Mouse (Mus musculus): Measurements from ENCODE around the gene Gpn3.

Gpn3 gene

GRCm38 (mm10) chr5:122422071-122422964 lies 50.6 kb downstream of the Gpn3 start:
- DNase-seq (ENCODE audit: low spot score in 2 of 2): peak; percentile 92 to 94

- DNase-seq (ENCODE audit: low spot score in 2 of 2): no peak
Measured at GRCm38 (mm10) chr5:122423083-122423482, 51.4 kb downstream of the Gpn3 start.

GRCm38 (mm10) chr5:122425550-122425949 lies 53.9 kb downstream of the Gpn3 start:
- DNase-seq (ENCODE audit: low spot score in 2 of 2): no peak

- DNase-seq (ENCODE audit: low spot score in 2 of 2): no peak
Measured at GRCm38 (mm10) chr5:122430036-122430775, 58.5 kb downstream of the Gpn3 start.

DNA sequence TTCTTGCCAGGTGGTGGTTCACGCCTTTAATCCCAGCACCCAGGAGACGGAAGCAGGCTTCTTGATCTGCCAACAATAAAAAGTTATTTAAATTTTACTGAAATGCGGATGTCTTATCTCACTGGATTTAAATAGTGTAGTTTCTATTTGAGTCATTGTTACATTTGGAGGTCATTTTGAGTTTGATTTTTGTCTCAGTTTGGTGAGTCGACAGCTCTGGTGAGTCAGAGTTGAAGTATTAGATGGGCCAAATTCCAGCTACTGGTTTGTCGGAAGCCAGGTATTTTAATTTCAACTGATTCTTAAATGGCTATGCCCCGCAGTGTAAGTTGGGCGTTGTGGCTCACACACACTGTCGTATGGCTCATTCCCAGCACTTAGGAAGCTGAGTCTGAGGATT lies 59.5 kb downstream of the Gpn3 start:
- DNase-seq (ENCODE audit: low spot score in 2 of 2): no peak
